Mouse (Mus musculus): ENCODE results near the gene Wdr4.
"Not testable (repeated sequence)": the region's sequence is repeated elsewhere in the genome, so short reads cannot be mapped to it uniquely, and the experiment has no call there.

Gene Wdr4

DNA sequence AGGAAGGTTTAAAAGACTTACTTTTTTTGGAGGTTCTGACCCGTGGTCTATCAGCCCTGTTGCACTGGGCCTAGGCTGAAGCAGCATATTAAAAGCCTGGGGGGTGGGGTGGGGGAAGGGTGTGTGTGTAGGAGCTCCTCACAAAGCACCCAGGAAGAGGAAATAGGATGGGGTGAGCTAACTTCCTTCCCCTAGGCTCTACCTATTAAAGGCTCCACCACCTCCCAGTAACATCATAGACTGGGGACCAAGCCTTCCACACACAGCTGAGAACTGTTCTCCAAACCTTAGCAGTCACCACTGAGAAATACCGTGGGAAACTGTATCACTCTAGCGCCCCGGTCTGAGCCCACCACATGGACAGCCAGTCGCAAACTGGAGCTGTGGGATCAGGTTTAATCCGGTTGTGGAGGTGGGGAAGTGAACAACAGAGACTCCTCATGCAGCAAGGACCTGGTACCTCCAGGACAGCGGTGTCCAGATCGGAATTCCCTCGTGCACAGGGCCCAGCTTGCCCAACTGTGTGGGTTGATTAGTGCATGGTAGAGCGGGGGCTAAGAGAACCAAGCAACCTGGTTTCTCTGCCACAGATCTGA lies 38.3 kb upstream of the Wdr4 start:
- Histone ChIP-seq H3K9me3 (ENCODE audit: low read length) (peaks cover 43% of the 10 kb centered on the region), H3K36me3 (ENCODE audit: insufficient read depth, low read length) (peaks cover 48% of the 10 kb centered on the region), H3K4me1 (replicated peaks; ENCODE audit: low read depth, low read length) (peaks cover 33% of the 10 kb centered on the region), H3K4me3 (replicated peaks; ENCODE audit: low read length) (peak overlapping the region; percentile 91), H3K27me3 (ENCODE audit: insufficient read depth, low read length) (no peaks in the 10 kb centered on the region)
- TF ChIP-seq NANOG (IDR thresholded peaks at IDR 0.05; ENCODE audit: borderline replicate concordance, low read length) (no peak), CTCF (conservative IDR thresholded peaks at IDR 0.05; ENCODE audit: low read length) (no peak), POU5F1 (IDR thresholded peaks at IDR 0.05; ENCODE audit: borderline replicate concordance, low read length) (no peak)

DNA sequence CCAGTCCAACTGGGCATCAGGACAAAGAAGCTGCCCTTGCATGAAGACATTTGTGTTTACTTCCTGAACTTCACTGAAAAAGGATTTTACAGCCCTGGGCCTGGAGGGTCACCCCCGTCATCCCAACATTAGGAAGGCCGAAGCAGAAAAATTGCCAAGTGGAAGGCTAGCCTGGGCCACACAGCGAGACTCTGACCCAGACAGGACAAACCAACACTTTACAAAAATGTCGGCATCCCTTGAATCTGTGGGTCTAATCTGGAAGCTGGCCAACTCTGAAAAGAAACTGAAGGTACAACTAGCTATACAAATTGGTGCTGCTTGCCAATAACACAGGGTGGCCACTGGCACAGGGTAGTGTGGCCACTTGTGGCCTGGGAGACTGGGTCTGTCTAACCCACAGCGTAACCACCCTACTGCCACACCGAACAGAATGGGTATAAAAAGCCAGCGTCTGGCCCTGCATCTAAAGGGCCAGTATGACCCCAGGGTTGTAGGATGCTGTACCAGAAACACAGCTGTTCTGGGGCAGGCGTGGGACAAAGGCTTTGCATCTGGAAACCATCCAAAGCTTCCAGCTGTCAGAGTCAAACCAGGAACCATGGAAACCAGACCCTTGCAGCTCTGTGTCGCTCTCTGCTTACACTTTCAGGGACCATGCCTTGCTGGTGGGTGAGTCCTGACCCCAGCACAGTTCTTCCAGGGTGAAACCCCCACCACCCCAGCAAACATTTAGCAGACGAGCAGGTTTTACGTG lies 37.5 kb upstream of the Wdr4 start:
- Histone ChIP-seq H3K4me3 (replicated peaks; ENCODE audit: low read length) (peak overlapping the region; percentile 91), H3K4me1 (replicated peaks; ENCODE audit: low read depth, low read length) (peaks cover 29% of the 10 kb centered on the region), H3K9me3 (ENCODE audit: low read length) (peaks cover 48% of the 10 kb centered on the region), H3K36me3 (ENCODE audit: insufficient read depth, low read length) (peaks cover 49% of the 10 kb centered on the region), H3K27me3 (ENCODE audit: insufficient read depth, low read length) (no peaks in the 10 kb centered on the region)
- TF ChIP-seq NANOG (IDR thresholded peaks at IDR 0.05; ENCODE audit: borderline replicate concordance, low read length) = no peak
- no peak for TF ChIP-seq POU5F1 (IDR thresholded peaks at IDR 0.05; ENCODE audit: borderline replicate concordance, low read length)
- no peak for TF ChIP-seq CTCF (conservative IDR thresholded peaks at IDR 0.05; ENCODE audit: low read length)

DNA sequence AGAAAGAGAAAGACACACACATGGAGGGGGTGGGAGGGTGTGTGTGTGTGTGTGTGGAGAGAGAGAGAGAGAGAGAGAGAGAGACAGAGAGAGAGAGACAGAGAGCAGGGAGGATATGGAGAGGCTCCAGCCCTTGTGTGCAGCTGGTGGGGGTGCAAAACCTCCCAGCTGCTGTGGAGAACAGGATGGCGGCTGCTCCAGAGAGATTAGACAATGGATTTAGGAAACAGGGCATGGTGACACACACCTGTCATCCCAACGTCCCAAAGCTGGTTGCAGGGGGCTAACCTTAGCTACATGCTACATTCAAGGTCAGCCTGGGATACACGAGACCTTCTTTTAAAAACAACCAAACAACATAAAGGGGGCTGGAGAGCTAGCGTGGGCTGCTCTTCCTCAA lies 36.5 kb upstream of the Wdr4 start:
- no peak overlapping the region for H3K4me3 ChIP-seq (replicated peaks; ENCODE audit: low read length)
- peaks cover 29% of the 10 kb centered on the region for H3K4me1 ChIP-seq (replicated peaks; ENCODE audit: low read depth, low read length)
- H3K36me3 ChIP-seq (ENCODE audit: insufficient read depth, low read length) = peaks cover 60% of the 10 kb centered on the region
- peaks cover 58% of the 10 kb centered on the region for H3K9me3 ChIP-seq (ENCODE audit: low read length)
- H3K27me3 ChIP-seq (ENCODE audit: insufficient read depth, low read length) = no peaks in the 10 kb centered on the region
- no peak for TF ChIP-seq NANOG (IDR thresholded peaks at IDR 0.05; ENCODE audit: borderline replicate concordance, low read length)
- no peak for TF ChIP-seq CTCF (conservative IDR thresholded peaks at IDR 0.05; ENCODE audit: low read length)
- TF ChIP-seq POU5F1 (IDR thresholded peaks at IDR 0.05; ENCODE audit: borderline replicate concordance, low read length) = no peak

GRCm38 (mm10) chr17:31552601-31553000 lies 32.8 kb upstream of the Wdr4 start:
- H3K36me3 ChIP-seq (ENCODE audit: insufficient read depth, low read length) = peaks cover 69% of the 10 kb centered on the region
- not testable (repeated sequence) for H3K4me3 ChIP-seq (replicated peaks; ENCODE audit: low read length); H3K27me3 ChIP-seq (ENCODE audit: insufficient read depth, low read length)
- H3K9me3 ChIP-seq (ENCODE audit: low read length) = peaks cover 71% of the 10 kb centered on the region
- H3K4me1 ChIP-seq (replicated peaks; ENCODE audit: low read depth, low read length) = peaks cover 25% of the 10 kb centered on the region

GRCm38 (mm10) chr17:31549389-31549788 lies 29.6 kb upstream of the Wdr4 start:
- H3K9me3 ChIP-seq (ENCODE audit: low read length) = peaks cover 38% of the 10 kb centered on the region
- peaks cover 37% of the 10 kb centered on the region for H3K36me3 ChIP-seq (ENCODE audit: insufficient read depth, low read length)
- no peaks in the 10 kb centered on the region for H3K27me3 ChIP-seq (ENCODE audit: insufficient read depth, low read length)
- TF ChIP-seq CTCF (conservative IDR thresholded peaks at IDR 0.05; ENCODE audit: low read length) (no peak), NANOG (IDR thresholded peaks at IDR 0.05; ENCODE audit: borderline replicate concordance, low read length) (no peak), POU5F1 (IDR thresholded peaks at IDR 0.05; ENCODE audit: borderline replicate concordance, low read length) (no peak)
- peaks cover 17% of the 10 kb centered on the region for H3K4me1 ChIP-seq (replicated peaks; ENCODE audit: low read depth, low read length)
- H3K4me3 ChIP-seq (replicated peaks; ENCODE audit: low read length) = no peak overlapping the region

GRCm38 (mm10) chr17:31547974-31548373 lies 28.2 kb upstream of the Wdr4 start:
- Histone ChIP-seq H3K27me3 (ENCODE audit: insufficient read depth, low read length) (no peaks in the 10 kb centered on the region), H3K36me3 (ENCODE audit: insufficient read depth, low read length) (peaks cover 31% of the 10 kb centered on the region)
- TF ChIP-seq NANOG (IDR thresholded peaks at IDR 0.05; ENCODE audit: borderline replicate concordance, low read length) = no peak

DNA sequence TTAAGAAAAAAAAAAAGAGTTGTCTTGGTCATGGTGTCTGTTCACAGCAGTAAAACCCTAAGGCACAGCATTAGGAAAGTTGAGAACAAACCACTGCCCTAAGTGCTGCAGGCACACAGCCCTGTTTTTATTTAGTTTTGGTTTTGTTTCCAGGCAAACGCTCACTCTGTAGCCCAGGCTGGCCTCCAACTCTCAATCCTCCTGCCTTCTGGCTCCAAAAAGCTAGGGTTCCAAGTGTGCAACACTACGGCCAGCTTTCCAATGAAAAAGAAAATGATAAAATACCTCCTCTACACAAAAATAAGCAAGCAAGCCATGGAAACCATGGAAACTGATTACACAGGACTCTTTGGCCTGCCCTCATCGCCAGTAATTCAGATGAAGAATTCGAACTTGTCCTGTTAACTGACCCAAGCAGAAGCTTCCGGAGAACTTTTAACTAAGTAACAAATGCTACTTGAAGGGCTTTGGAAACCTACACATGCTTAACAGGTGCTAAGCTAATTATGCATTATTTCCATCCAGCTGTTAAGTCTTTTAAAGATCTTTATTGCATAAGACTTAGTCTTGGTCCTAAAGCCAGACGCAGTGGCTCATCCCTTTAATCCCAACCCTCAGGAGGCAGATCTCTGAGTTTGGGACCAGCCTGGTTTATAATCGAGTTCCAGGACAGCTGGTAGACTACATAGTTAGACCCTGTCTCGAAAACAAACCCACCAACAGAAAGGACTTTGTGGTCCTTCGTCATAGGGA lies 26.8 kb upstream of the Wdr4 start:
- H3K4me3 ChIP-seq (replicated peaks; ENCODE audit: low read length) = no peak overlapping the region
- H3K9me3 ChIP-seq (ENCODE audit: low read length) = peaks cover 16% of the 10 kb centered on the region
- peaks cover 17% of the 10 kb centered on the region for H3K4me1 ChIP-seq (replicated peaks; ENCODE audit: low read depth, low read length)
- peaks cover 23% of the 10 kb centered on the region for H3K36me3 ChIP-seq (ENCODE audit: insufficient read depth, low read length)
- TF ChIP-seq NANOG (IDR thresholded peaks at IDR 0.05; ENCODE audit: borderline replicate concordance, low read length) (no peak), POU5F1 (IDR thresholded peaks at IDR 0.05; ENCODE audit: borderline replicate concordance, low read length) (no peak), CTCF (conservative IDR thresholded peaks at IDR 0.05; ENCODE audit: low read length) (no peak)
- H3K27me3 ChIP-seq (ENCODE audit: insufficient read depth, low read length) = no peaks in the 10 kb centered on the region

More at GRCm38 (mm10) chr17:31547974-31548373, 28.2 kb upstream of the Wdr4 start:
- peaks cover 17% of the 10 kb centered on the region for H3K4me1 ChIP-seq (replicated peaks; ENCODE audit: low read depth, low read length)
- no peak overlapping the region for H3K4me3 ChIP-seq (replicated peaks; ENCODE audit: low read length)
- peaks cover 28% of the 10 kb centered on the region for H3K9me3 ChIP-seq (ENCODE audit: low read length)

DNA sequence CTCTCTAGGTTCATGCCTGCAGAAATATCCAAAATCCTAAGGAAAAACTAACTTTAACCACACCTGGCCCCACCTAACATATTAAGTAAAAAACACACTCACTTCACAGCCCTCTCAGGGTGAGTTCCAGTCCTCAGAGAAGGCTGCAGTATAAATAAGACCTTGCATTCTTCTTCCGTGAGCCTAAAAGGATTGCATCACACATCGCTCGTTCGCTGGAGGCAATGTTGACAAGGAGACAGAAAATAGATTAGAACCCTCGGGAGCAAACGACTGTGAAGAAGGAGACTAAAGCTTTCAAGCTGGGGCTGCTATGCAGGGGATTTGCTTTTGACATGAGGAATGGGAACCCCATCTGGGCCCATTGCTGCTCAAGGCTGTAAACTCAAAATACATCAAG lies 23.8 kb upstream of the Wdr4 start:
- H3K36me3 ChIP-seq (ENCODE audit: insufficient read depth, low read length) = no peaks in the 10 kb centered on the region
- H3K27me3 ChIP-seq (ENCODE audit: insufficient read depth, low read length) = no peaks in the 10 kb centered on the region
- H3K4me1 ChIP-seq (replicated peaks; ENCODE audit: low read depth, low read length) = peaks cover 12% of the 10 kb centered on the region
- TF ChIP-seq CTCF (conservative IDR thresholded peaks at IDR 0.05; ENCODE audit: low read length) (no peak), NANOG (IDR thresholded peaks at IDR 0.05; ENCODE audit: borderline replicate concordance, low read length) (no peak), POU5F1 (IDR thresholded peaks at IDR 0.05; ENCODE audit: borderline replicate concordance, low read length) (no peak)
- no peak overlapping the region for H3K4me3 ChIP-seq (replicated peaks; ENCODE audit: low read length)
- H3K9me3 ChIP-seq (ENCODE audit: low read length) = no peaks in the 10 kb centered on the region

All from E14TG2a.4 (cell line).